Mouse (Mus musculus): Measurements from ENCODE around the gene Acp5.

Gene Acp5

GRCm38 (mm10) chr9:22108194-22108593 lies 27.3 kb downstream of the Acp5 start:
- in situ Hi-C loops (cut with MboI; ENCODE audit: low sequenced_read_pairs), result no loop called here

- in situ Hi-C loops (cut with MboI; ENCODE audit: low sequenced_read_pairs), result no loop called here
These were observed 35.6 kb downstream of the Acp5 start for GRCm38 (mm10) chr9:22099922-22100321.

GRCm38 (mm10) chr9:22098993-22099696 lies 36.4 kb downstream of the Acp5 start, which contains the start of gene Cnn1:
Cnn1 (plus strand) TSS chr9:22099216.
- in situ Hi-C loops (cut with MboI; ENCODE audit: low sequenced_read_pairs), result no loop called here

GRCm38 (mm10) chr9:22095854-22096307 lies 39.6 kb downstream of the Acp5 start:
- in situ Hi-C loops (cut with MboI; ENCODE audit: low sequenced_read_pairs), result no loop called here

DNA sequence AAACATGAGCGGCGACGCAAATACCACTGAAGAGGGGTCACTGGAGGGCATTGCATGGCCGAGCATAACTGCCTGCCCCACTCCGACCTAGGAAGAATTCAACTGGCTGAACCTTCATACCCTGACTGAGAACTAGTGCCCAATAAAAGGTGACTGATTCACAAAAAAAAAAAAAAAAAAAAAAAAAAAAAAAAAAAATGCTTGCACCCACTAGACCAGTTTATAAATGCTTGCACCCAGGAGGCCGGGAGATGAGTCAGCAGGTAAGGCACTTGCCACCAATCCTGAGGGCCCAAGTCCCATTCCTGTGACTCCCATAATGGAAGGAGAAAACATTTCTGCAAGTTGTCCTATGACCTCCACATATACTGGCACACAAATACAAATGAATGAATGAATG lies 42.8 kb downstream of the Acp5 start:
- in situ Hi-C loops (cut with MboI; ENCODE audit: low sequenced_read_pairs), result no loop called here

DNA sequence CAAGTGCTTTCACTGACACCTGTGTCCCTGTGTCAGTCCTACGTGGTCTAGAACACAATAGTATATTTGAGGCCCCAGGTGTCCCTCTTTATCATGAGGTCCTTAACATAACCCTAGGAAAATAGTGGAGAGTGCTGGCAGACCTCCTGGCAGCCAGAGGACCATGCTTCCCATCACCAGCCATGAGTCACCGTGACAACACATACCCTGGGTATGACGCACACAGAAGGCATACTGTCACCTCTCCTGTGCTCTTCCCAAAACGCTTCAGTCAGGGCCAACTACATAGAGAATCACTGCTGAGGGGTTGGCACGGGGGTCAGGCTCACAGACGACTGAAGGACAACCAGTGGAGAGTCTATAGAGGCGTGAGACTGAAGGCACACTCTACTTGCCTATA lies 45.5 kb downstream of the Acp5 start:
- in situ Hi-C loops (cut with MboI; ENCODE audit: low sequenced_read_pairs), result no loop called here

GRCm38 (mm10) chr9:22089281-22089680 lies 46.2 kb downstream of the Acp5 start:
- in situ Hi-C loops (cut with MboI; ENCODE audit: low sequenced_read_pairs), result no loop called here

GRCm38 (mm10) chr9:22087034-22087618 lies 48.4 kb downstream of the Acp5 start:
- in situ Hi-C loops (cut with MboI; ENCODE audit: low sequenced_read_pairs), result no loop called here

DNA sequence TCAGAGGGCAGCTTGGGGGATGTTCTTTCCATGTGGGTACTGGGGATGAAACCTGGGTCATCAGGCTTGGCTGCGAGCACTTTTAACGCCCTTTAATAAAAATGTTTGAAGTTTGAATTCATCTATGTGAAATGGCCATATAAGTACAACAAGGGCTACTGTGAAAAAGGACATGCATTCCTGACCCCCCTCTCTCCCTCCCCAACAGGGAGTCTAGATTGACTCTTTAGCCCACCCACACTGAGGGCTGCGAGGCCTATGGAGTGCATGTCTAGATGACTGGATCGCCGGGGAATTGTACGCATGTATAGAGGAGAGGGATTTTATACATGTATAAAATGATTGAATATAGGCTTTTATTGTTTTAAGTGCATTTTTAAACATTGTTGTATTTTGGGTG lies 49.5 kb downstream of the Acp5 start:
- in situ Hi-C loops (cut with MboI; ENCODE audit: low sequenced_read_pairs), result no loop called here

GRCm38 (mm10) chr9:22085022-22085834 lies 50.3 kb downstream of the Acp5 start, which contains the start of gene Ecsit:
Ecsit (minus strand) TSS chr9:22085438.
- in situ Hi-C loops (cut with MboI; ENCODE audit: low sequenced_read_pairs), result no loop called here

GRCm38 (mm10) chr9:22084667-22085021 lies 50.9 kb downstream of the Acp5 start:
- in situ Hi-C loops (cut with MboI; ENCODE audit: low sequenced_read_pairs), result no loop called here
